Mouse (Mus musculus) kidney, adult 2 months (tissue): ENCODE data around the gene Prpf31.

Source experiments
- CTCF ChIP-seq: fragments of 200-500 bp; conservative IDR thresholded peaks from 2 replicates; pipeline ENCODE4 v1.5.1; 2011; ENCODE audit warnings: low read depth, mild to moderate bottlenecking, control low read depth, low read length, moderate library complexity, mixed read lengths; ENCODE audit not compliant: insufficient read depth, insufficient read length
- POLR2A ChIP-seq: fragments of 200-500 bp; IDR thresholded peaks from one replicate; pipeline ENCODE4 v1.6.1; 2011; ENCODE audit warnings: low read depth, low read length, control low read depth

DNA sequence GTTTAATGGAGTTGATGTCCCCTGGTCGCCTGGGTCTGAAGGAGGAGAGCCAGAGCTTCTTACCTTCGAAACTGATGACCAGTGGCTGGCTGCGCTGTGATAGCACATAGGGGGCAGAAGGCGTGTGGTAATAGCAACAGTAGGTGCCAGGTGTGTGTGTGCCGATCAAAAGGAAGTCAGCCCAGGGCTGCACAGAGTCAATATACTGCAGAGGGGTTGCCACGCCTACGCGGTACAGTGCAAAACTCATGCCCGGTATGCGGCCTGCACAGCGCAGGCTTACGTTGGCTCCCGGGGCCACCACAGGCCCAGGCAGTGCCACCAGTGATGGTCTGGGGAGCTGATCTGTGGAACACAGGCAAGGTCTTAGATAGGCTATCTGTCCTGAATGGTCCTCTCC, 18.8 kb upstream of the Prpf31 start:
- TF ChIP-seq POLR2A: no peak
- no peak for TF ChIP-seq CTCF
